Mouse (Mus musculus) ES-Bruce4 (cell line): Measurements from ENCODE around the gene Katnbl1.

Experiments
- EP300 ChIP-seq: IDR thresholded peaks from 2 replicates; pipeline ENCODE4 v1.6.1; 2011; ENCODE audit warnings: low read depth, low read length; ENCODE audit not compliant: insufficient read depth
- POLR2A ChIP-seq: IDR thresholded peaks from one replicate; pipeline ENCODE4 v1.8.1; 2011; ENCODE audit warnings: low read length; ENCODE audit not compliant: insufficient read depth

- TF ChIP-seq EP300 (no peak), POLR2A (no peak)
Observed at GRCm38 (mm10) chr2:112432523-112432922, 53.5 kb downstream of the Katnbl1 start.
